ENCODE assay signal across 17 mouse cellular contexts in genomic region chr19:37496759-37497158, GRCm38 (mm10). TPM values are rescaled to one million over a fixed set of nuclear protein-coding genes. Genes with fewer than 3 reads are reported as not detected.
DNase-seq lines count a peak whose midpoint lies in the region; ATAC-seq and TF ChIP-seq lines count a peak whose summit lies in the region.
"Had no signal": no experiment of that assay in that cellular context is flagged by ENCODE, and none has a peak within 500 bp of the region (broad histone marks: within the 10 kb centered on the region; RNA-seq: fewer than 3 reads in every experiment).

No protein-coding gene starts in this region.

- no peak overlapping the region for H3K4me3 ChIP-seq in heart, adult 2 months
- H3K4me3 ChIP-seq in lung, adult 2 months (replicated peaks; ENCODE audit: extremely low read depth, low read depth, low read length) = no peak overlapping the region
- H3K4me3 ChIP-seq in ES-E14 (ENCODE audit: insufficient read depth in 1 of 2, low read depth in 1 of 2, low read length in 2 of 2, poor library complexity in 1 of 2, severe bottlenecking in 1 of 2) = no peak overlapping the region; a peak in 1 of 4 replicates
- H3K4me3 ChIP-seq: forebrain, embryonic 10.5 days; heart, embryonic 15.5 days; hindbrain, embryonic 13.5 days; limb, embryonic 12.5 days; midbrain, embryonic 10.5 days had no signal

- peaks cover 2% of the 10 kb centered on the region; the same call in 1 of the 2 replicates for H3K4me1 ChIP-seq in heart, adult 2 months (ENCODE audit: control insufficient read depth, insufficient read depth, low read length)
- 0 out of 2 replicates have a peak, but pooled peaks cover 2% of the 10 kb centered on the region for H3K4me1 ChIP-seq in lung, adult 2 months (ENCODE audit: control insufficient read depth, insufficient read depth, low read length)
- H3K4me1 ChIP-seq in ES-E14 (ENCODE audit: control insufficient read depth in 2 of 2, insufficient read depth in 2 of 2, low read length in 2 of 2, poor library complexity in 1 of 2) = 0 out of 4 replicates have a peak, but pooled peaks cover 0 to 3% of the 10 kb centered on the region in 2 experiments
- H3K4me1 ChIP-seq: hindbrain, embryonic 13.5 days; midbrain, embryonic 10.5 days had no signal

- no peak for TF ChIP-seq POLR2A in heart, adult 2 months (IDR thresholded peaks at IDR 0.05; ENCODE audit: insufficient read depth, low read depth, low read length)
- TF ChIP-seq POLR2A in lung, adult 2 months (IDR thresholded peaks at IDR 0.05; ENCODE audit: borderline replicate concordance, extremely low read depth, low read depth, low read length) = no peak

- intact Hi-C loops in heart, adult 2 months (cut with DNase I) = no loop called here

- TF ChIP-seq EP300 in heart, adult 2 months (IDR thresholded peaks at IDR 0.05; ENCODE audit: insufficient read depth, low read depth, low read length) = no peak

- no peaks in the 10 kb centered on the region for H3K9me3 ChIP-seq in ES-E14 (ENCODE audit: control insufficient read depth, insufficient read depth, low read depth, low read length)
- H3K9me3 ChIP-seq: heart, embryonic 15.5 days; hindbrain, embryonic 13.5 days; midbrain, embryonic 10.5 days had no signal

- in situ Hi-C loops in ES-E14 (cut with MboI; ENCODE audit: low sequenced_read_pairs in 2 of 2, unreplicated experiment in 2 of 2) = no loop called here

- 0 out of 2 replicates have a peak, but pooled peaks have one; percentile 13 for TF ChIP-seq CTCF in heart, adult 2 months (IDR thresholded peaks at IDR 0.05)
- TF ChIP-seq CTCF in lung, adult 2 months (IDR thresholded peaks at IDR 0.05; ENCODE audit: insufficient read depth, low read length) = 0 out of 2 replicates have a peak, but pooled peaks have one; percentile 0

- H3K27ac ChIP-seq in heart, adult 2 months = no peak overlapping the region
- no peak overlapping the region for H3K27ac ChIP-seq in ES-E14 (ENCODE audit: insufficient read depth, low read depth, low read length, poor library complexity, severe bottlenecking)
- H3K27ac ChIP-seq: forebrain, embryonic 10.5 days; heart, embryonic 15.5 days; hindbrain, embryonic 13.5 days; limb, embryonic 12.5 days; midbrain, embryonic 10.5 days had no signal

- H3K27me3 ChIP-seq in heart, adult 2 months (ENCODE audit: control insufficient read depth, insufficient read depth, low read length) = no peaks in the 10 kb centered on the region
- H3K27me3 ChIP-seq in splenic B cell, adult 2 months (ENCODE audit: control insufficient read depth, insufficient read depth, low read length, poor library complexity, severe bottlenecking) = no peaks in the 10 kb centered on the region
- H3K27me3 ChIP-seq: heart, embryonic 15.5 days; hindbrain, embryonic 13.5 days; limb, embryonic 12.5 days had no signal

- WGBS in heart, adult 2 months = 90% methylated on average over 8 of the region's 8 CpGs
- 87% methylated on average over 8 of the region's 8 CpGs for WGBS in lung, adult 2 months

- no peak for ATAC-seq in granulocyte monocyte progenitor cell, adult 5-6 weeks (replicated peaks; ENCODE audit: poor library complexity, severe bottlenecking)

- H3K79me2 ChIP-seq in heart, adult 2 months (replicated peaks; ENCODE audit: control insufficient read depth, insufficient read depth, low read length) = no peaks in the 10 kb centered on the region

- no peak for DNase-seq in heart, adult 2 months
- DNase-seq in heart, postnatal 4 days = no peak
- no peak for DNase-seq in lung, adult 2 months
- DNase-seq in lung, adult 18-20 months = no peak
- peak; percentile 46 for DNase-seq in ES-E14 (ENCODE audit: low read depth, low spot score)
- peak; percentile 26 for DNase-seq in splenic B cell, adult 2 months (ENCODE audit: low read depth, low spot score)
- DNase-seq in urinary bladder, adult 2 months (ENCODE audit: low spot score) = no peak
- DNase-seq: cerebellum, adult 11-12 months; kidney, adult 18-20 months; kidney, postnatal 4 days; lung, postnatal 10 days had no signal

- no peak overlapping the region for H3K9ac ChIP-seq in heart, adult 2 months (ENCODE audit: low read depth, low read length)
- H3K9ac ChIP-seq in ES-E14 (ENCODE audit: insufficient read depth, low read depth, low read length, poor library complexity, severe bottlenecking) = no peak overlapping the region
- H3K9ac ChIP-seq: heart, embryonic 15.5 days; hindbrain, embryonic 13.5 days; limb, embryonic 12.5 days had no signal

- no peaks in the 10 kb centered on the region for H3K36me3 ChIP-seq in heart, adult 2 months (ENCODE audit: control insufficient read depth, insufficient read depth, low read length)
- H3K36me3 ChIP-seq in ES-E14 (ENCODE audit: control insufficient read depth, insufficient read depth, low read length, poor library complexity, severe bottlenecking) = no peaks in the 10 kb centered on the region
- H3K36me3 ChIP-seq in splenic B cell, adult 2 months (ENCODE audit: control insufficient read depth, insufficient read depth, low read length, poor library complexity, severe bottlenecking) = no peaks in the 10 kb centered on the region; the same call in 1 of the 2 replicates
- H3K36me3 ChIP-seq: forebrain, embryonic 10.5 days; heart, embryonic 15.5 days; hindbrain, embryonic 13.5 days; limb, embryonic 12.5 days; midbrain, embryonic 10.5 days had no signal

TF ChIP-seq in ES-E14, 5 proteins besides CTCF, POLR2A, EP300 and RAD21:
- TF ChIP-seq ZNF384 (IDR thresholded peaks at IDR 0.05; ENCODE audit: low read depth, low read length) = 0 out of 2 replicates have a peak, but pooled peaks have one; percentile 27
- TF ChIP-seq HCFC1 (IDR thresholded peaks at IDR 0.05; ENCODE audit: borderline replicate concordance, insufficient read depth, low read length) = no peak

RNA-seq across cellular contexts. Expression of gene Exoc6, which starts 53.5 kb away (rescaled TPM):
- 10 to 100 TPM; 29.8 to 34.2 TPM for total RNA-seq in heart, adult 2 months (2021)
- 13.8 and 19.8 TPM in 2 replicates for polyA plus RNA-seq in heart, adult 2 months (2012; rRNA removed)
- 10 to 100 TPM; 27.6 to 28.3 TPM for total RNA-seq in heart, postnatal 4 days (2021)
- polyA plus RNA-seq in lung, adult 2 months (2012; rRNA removed) = 6.8 and 10.1 TPM in 2 replicates
- total RNA-seq in ES-E14 (2012; rRNA removed) = 7.7 and 10.1 TPM in 2 replicates
- 36.4 and 44.3 TPM in 2 replicates for total RNA-seq in granulocyte monocyte progenitor cell, adult 5-6 weeks (2014; fragmentation: Nextera tagmentation)
- 73.0 and 73.8 TPM in 2 replicates for total RNA-seq in granulocyte monocyte progenitor cell, adult 5-6 weeks (2017)
- polyA plus RNA-seq in urinary bladder, adult 2 months (2012; rRNA removed) = 16.4 and 17.1 TPM in 2 replicates

Comparison
In these comparisons a context has a peak if more than half of its experiments do, and no peak if none do; other contexts are left out.
1. DNase-seq: peak in ES-E14 (single experiment) and splenic B cell, adult 2 months (single experiment); none in heart, adult 2 months (0 of 2), heart, postnatal 4 days (single experiment), lung, adult 2 months (single experiment), lung, adult 18-20 months (0 of 2) and urinary bladder, adult 2 months (single experiment).